Mouse (Mus musculus) hindbrain, embryonic 15.5 days (tissue): Measurements from ENCODE around the gene Ap2m1. TPM values are rescaled to one million over a fixed set of nuclear protein-coding genes. Genes with fewer than 3 reads are reported as not detected.
A peak's percentile ranks its signal among the peaks of the same experiment; 100 is the strongest.

Experiments
- ATAC-seq: fragments of 200-750 bp; cut with Nextera tagmentation; 2 replicates; pipeline ENCODE4 v1.8.0; 2017; ENCODE audit warnings: low read depth, moderate number of reproducible peaks, moderate TSS enrichment; ENCODE audit not compliant: low FRiP score
- H3K27ac ChIP-seq: fragments of 300-500 bp; sonication (generic); replicated peaks from 2 replicates; pipeline ENCODE4 v1.5.1; 2015; ENCODE audit warnings: mild to moderate bottlenecking, inconsistent platforms
- H3K27me3 ChIP-seq: fragments of 300-500 bp; sonication (generic); 2 replicates; pipeline ENCODE4 v1.6.1; 2015; ENCODE audit warnings: control low read depth, inconsistent platforms
- H3K36me3 ChIP-seq: fragments of 300-500 bp; sonication (generic); 2 replicates; pipeline ENCODE4 v1.6.1; 2015; ENCODE audit warnings: control low read depth, inconsistent platforms
- H3K4me1 ChIP-seq: fragments of 300-500 bp; sonication (generic); replicated peaks from 2 replicates; pipeline ENCODE4 v1.6.1; 2015; ENCODE audit warnings: control low read depth, inconsistent platforms
- H3K4me2 ChIP-seq: fragments of 300-500 bp; sonication (generic); 2 replicates; pipeline ENCODE4 v1.6.1; 2015; ENCODE audit warnings: moderate library complexity, mild to moderate bottlenecking, inconsistent platforms
- H3K4me3 ChIP-seq: fragments of 300-500 bp; sonication (generic); 2 replicates; pipeline ENCODE4 v1.5.1; 2015; ENCODE audit warnings: mild to moderate bottlenecking, inconsistent platforms
- H3K9ac ChIP-seq: fragments of 300-500 bp; sonication (generic); 2 replicates; pipeline ENCODE4 v1.6.1; 2015; ENCODE audit warnings: inconsistent platforms
- H3K9me3 ChIP-seq: fragments of 300-500 bp; sonication (generic); 2 replicates; pipeline ENCODE4 v1.6.1; 2016; ENCODE audit warnings: control low read depth, inconsistent platforms
- WGBS: fragments of 180-500 bp; shearing (Covaris S2); methylation state at CpG from one replicate; pipeline ENCODE4 v1.1.7; 2015; 5-methylcytosine and 5-hydroxymethylcytosine counted together
- polyA plus RNA-seq: library from polyadenylated mRNA; unstranded; fragments of >200 nt; fragmentation: Nextera tagmentation; extraction: Ambion mirVana; gene quantifications from 2 replicates; pipeline ENCODE4 v1.2.1, GENCODE M21; 2015

The Ap2m1 gene
- polyA plus RNA-seq, 1 experiment from 2014 or later, result 1,212 TPM

DNA sequence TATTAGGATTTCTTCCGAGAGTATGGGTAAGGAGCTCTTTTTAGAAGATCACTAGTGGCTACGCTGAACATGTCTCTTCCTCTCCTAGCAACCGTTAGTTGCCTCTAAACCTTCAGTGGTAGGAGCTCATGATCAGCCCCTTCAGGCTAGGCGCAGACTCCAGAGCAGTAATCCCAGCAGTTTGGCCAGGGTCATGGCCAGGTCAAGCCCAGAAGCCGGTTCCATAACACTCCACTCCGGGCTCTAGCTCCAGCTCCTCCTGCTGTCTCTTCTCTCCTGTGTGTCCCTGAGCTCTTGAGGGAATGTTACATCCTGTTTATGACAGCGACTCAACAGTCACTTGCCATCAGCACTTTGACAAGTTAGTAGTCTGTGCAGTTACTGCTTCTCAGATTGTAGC is 22.1 kb downstream of the Ap2m1 start:
- H3K27me3 ChIP-seq, result no peaks in the 10 kb centered on the region
- ATAC-seq, result no peak
- no peak overlapping the region for H3K4me2 ChIP-seq
- WGBS, result 86% methylated on average over 7 of the region's 7 CpGs
- H3K4me3 ChIP-seq, result no peak overlapping the region
- H3K4me1 ChIP-seq, result no peaks in the 10 kb centered on the region
- H3K27ac ChIP-seq, result no peak overlapping the region
- H3K9me3 ChIP-seq, result no peaks in the 10 kb centered on the region
- no peak overlapping the region for H3K9ac ChIP-seq
- H3K36me3 ChIP-seq, result peaks cover 82% of the 10 kb centered on the region

DNA sequence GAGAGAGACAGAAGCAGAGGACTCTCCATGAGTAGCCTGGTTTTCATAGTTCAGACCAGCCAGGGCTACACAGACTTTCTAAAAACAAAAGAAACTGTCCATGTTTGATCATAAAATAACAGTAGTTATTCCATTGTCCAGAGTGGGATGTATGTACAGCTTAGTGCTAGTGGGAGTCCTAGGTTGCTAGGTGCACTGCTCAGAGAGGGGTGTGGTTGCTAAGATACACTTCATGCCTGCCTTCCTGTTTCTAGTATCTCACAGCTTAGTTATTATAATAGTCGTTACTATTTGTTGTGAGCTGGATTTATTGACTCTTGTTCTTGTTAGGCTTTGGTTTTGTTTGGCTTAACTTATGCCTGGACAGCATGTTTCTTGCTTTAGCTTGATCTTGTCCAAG is 29.8 kb downstream of the Ap2m1 start:
- Histone ChIP-seq H3K9me3 (no peaks in the 10 kb centered on the region), H3K4me2 (no peak overlapping the region), H3K4me3 (no peak overlapping the region), H3K4me1 (no peaks in the 10 kb centered on the region), H3K27me3 (no peaks in the 10 kb centered on the region), H3K27ac (no peak overlapping the region), H3K36me3 (peaks cover 32% of the 10 kb centered on the region), H3K9ac (no peak overlapping the region)
- no peak for ATAC-seq
- 50% methylated on average over 1 of the region's 1 CpGs for WGBS

DNA sequence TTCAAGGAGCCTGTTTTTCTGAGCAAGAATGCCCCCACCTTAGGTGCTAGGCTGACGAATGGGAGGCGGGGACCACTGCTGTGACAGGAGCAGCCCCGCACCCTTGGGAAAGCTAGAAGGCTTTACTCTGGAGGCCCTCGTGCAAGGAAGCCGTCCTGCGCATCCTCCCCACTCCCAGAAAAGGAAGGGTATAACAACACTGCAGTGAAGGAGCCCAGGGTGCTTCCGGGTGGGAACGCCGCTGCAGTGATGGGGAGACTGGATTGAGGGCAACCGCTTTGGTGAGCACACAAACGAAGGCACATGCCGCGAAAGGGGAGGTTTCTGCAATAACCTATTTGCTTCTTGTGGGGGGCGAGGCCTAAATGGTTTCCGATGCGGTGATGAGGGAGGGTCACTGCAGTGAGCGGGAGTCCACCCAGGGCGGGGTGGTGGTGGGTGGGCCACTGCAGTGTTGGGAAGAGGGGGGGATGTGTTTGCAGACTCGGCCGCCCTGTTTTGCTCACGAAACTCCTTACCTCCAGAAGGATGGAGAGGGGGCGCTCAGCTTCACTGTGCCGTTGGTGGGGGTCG is 54.2 kb downstream of the Ap2m1 start, which contains the start of gene Vwa5b2:
Gene Vwa5b2, plus strand, starts transcription at position 106 of the 573 bp plus-strand sequence.
- Histone ChIP-seq H3K4me1 (peaks cover 22% of the 10 kb centered on the region), H3K9ac (peak within 1 kb of the TSS; percentile 52), H3K36me3 (no peaks in the 10 kb centered on the region), H3K27ac (peak within 1 kb of the TSS; percentile 79), H3K9me3 (no peaks in the 10 kb centered on the region), H3K4me3 (peak within 1 kb of the TSS; percentile 54), H3K27me3 (peaks cover 36% of the 10 kb centered on the region), H3K4me2 (peak within 1 kb of the TSS; percentile 88)
- ATAC-seq, result peak; percentile 87
- 1% methylated on average over 24 of the region's 24 CpGs for WGBS

DNA sequence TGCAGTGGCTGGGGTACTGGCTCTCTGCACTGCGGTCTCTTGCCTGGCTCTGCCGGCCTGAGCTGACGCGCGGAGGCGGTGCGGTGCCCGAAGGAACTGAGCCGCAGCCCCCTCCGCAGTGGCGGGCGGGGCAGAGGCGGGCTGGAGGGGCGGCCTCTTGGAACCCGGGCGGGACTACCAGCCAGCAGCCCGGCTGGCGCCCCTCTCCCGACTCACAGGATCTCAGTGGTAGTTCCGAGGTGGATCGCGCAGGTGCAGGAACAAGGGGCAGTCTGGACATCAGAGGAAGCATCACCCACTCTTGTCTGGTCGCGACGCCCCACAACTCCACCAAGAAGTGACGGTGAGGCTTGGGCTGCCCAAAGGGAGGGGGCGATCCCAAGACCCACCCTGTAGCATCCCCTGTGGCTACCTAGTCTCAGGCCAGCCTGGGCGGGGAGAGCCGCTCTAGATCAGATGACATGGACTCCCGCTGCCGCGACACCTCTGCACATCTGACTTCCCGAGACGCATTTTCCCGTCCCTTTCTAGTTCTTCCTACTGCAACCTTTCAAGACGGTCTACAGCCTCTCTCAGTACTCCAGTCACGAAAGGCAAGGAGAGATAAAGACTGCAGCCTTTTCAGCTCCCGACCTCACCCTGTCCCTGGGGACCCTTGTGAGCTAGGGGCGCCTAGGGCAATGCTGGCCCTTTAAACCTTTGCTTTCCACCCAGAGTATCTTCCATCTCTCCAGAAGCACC is 54.8 kb downstream of the Ap2m1 start:
- Histone ChIP-seq H3K36me3 (0 out of 2 replicates have a peak, but pooled peaks cover under 1% of the 10 kb centered on the region), H3K9me3 (no peaks in the 10 kb centered on the region), H3K9ac (peak overlapping the region; percentile 52), H3K27me3 (peaks cover 36% of the 10 kb centered on the region), H3K4me1 (peaks cover 22% of the 10 kb centered on the region), H3K27ac (peak overlapping the region; percentile 79), H3K4me2 (peak overlapping the region; percentile 88), H3K4me3 (peak overlapping the region; percentile 54)
- WGBS, result under 1% methylated on average over 38 of the region's 39 CpGs
- peak; percentile 91 for ATAC-seq

DNA sequence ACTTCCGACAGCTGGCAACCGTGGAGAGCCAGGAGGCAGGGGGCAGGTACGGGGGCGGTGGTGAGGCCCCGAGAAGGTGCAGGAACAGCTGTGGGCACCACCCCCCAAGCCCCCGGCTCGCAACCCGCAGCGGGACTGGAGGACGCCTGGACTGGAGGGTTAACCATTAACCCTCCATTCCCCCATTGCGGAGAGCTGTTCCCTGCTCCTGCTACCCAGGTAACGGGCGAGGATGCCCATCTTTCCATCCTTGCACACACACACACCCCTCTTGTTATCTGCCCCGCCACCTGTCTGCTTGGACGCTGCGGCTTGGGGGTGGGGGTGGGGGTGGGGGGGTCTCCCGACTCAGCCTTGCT is 55.4 kb downstream of the Ap2m1 start:
- Histone ChIP-seq H3K4me3 (peak overlapping the region; percentile 54), H3K9me3 (no peaks in the 10 kb centered on the region), H3K36me3 (0 out of 2 replicates have a peak, but pooled peaks cover 3% of the 10 kb centered on the region), H3K4me1 (peaks cover 22% of the 10 kb centered on the region), H3K9ac (peak overlapping the region; percentile 52), H3K27me3 (peaks cover 36% of the 10 kb centered on the region), H3K27ac (peak overlapping the region; percentile 79), H3K4me2 (peak overlapping the region; percentile 88)
- WGBS, result 2% methylated on average over 17 of the region's 17 CpGs
- 0 out of 2 replicates have a peak, but pooled peaks have one; percentile 24 for ATAC-seq

DNA sequence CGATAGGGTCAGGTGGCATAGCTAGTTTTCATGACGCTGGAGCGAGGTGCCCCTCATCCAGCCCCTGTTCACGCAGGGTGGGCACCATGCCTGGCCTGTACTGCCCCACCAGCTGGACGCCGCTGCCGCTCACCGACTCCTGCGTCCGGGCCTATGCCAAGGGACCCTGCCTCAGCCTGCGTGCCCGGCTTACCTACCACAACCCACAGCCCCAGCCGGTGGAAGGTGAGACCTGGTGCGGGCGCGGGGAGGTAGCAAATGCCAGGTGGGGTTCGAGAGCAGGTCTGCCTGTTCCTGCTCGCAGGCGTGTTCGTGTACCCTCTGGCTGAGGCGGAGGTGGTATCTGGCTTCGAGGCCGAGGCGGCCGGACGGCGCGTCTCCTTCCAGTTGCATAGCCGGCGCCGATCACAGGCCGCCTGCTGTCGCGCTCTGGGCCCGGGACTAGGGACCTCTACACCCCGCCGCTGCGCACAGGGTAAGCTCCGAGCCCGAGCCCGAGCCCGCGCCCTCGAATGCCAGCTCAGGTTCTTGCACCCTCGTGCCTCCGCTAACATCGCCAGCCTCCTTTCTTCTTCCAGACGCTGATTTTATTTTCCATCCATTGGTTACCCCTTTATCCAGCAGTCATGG is 55.9 kb downstream of the Ap2m1 start:
- Histone ChIP-seq H3K36me3 (0 out of 2 replicates have a peak, but pooled peaks cover 3% of the 10 kb centered on the region), H3K9ac (peak overlapping the region; percentile 52; the same call in 1 of the 2 replicates), H3K27ac (no peak overlapping the region), H3K9me3 (no peaks in the 10 kb centered on the region), H3K4me1 (peaks cover 22% of the 10 kb centered on the region), H3K4me2 (peak overlapping the region; percentile 88), H3K27me3 (peaks cover 36% of the 10 kb centered on the region), H3K4me3 (peak overlapping the region; percentile 54)
- ATAC-seq, result 0 out of 2 replicates have a peak, but pooled peaks have one; percentile 0
- WGBS, result 6% methylated on average over 48 of the region's 48 CpGs

Other genes starting within 250 kb of the Ap2m1 start
- 68.3 and 75.2 TPM in 2 replicates for gene Parl, start 233.1 kb upstream of the Ap2m1 start, polyA plus RNA-seq
- not detected in 2 replicates for gene Cyp2ab1, start 210.1 kb upstream of the Ap2m1 start, polyA plus RNA-seq
- gene Abcc5, start 109.1 kb upstream of the Ap2m1 start, polyA plus RNA-seq, result 137 and 143 TPM in 2 replicates
- gene Eif2b5, start 36.7 kb upstream of the Ap2m1 start, polyA plus RNA-seq, result 101 TPM in 2 replicates
- 37.5 and 44.3 TPM in 2 replicates for gene Dvl3, start 18.5 kb upstream of the Ap2m1 start, polyA plus RNA-seq
- gene Abcf3, start 13.1 kb downstream of the Ap2m1 start, polyA plus RNA-seq, result 80.6 and 81.7 TPM in 2 replicates
- 28.7 and 33.4 TPM in 2 replicates for gene Vwa5b2, start 54.0 kb downstream of the Ap2m1 start, polyA plus RNA-seq
- 10.7 and 11.0 TPM in 2 replicates for gene Eef1akmt4, start 76.1 kb downstream of the Ap2m1 start, polyA plus RNA-seq
- gene Gm49333, start 76.1 kb downstream of the Ap2m1 start, polyA plus RNA-seq, result not detected in 2 replicates
- gene Alg3, start 76.3 kb downstream of the Ap2m1 start, polyA plus RNA-seq, result 36.5 and 46.2 TPM in 2 replicates
- 42.6 and 43.0 TPM in 2 replicates for gene Camk2n2, start 85.8 kb downstream of the Ap2m1 start, polyA plus RNA-seq
- 15.1 and 18.1 TPM in 2 replicates for gene Ece2, start 94.3 kb downstream of the Ap2m1 start, polyA plus RNA-seq
- gene Psmd2, start 116.2 kb downstream of the Ap2m1 start, polyA plus RNA-seq, result 342 and 357 TPM in 2 replicates
- gene Eif4g1, start 132.8 kb downstream of the Ap2m1 start, polyA plus RNA-seq, result 145 and 148 TPM in 2 replicates
- gene Fam131a, start 157.8 kb downstream of the Ap2m1 start, polyA plus RNA-seq, result 45.5 and 47.5 TPM in 2 replicates
- gene Polr2h, start 182.2 kb downstream of the Ap2m1 start, polyA plus RNA-seq, result 89.0 and 89.8 TPM in 2 replicates
- gene Clcn2, start 182.3 kb downstream of the Ap2m1 start, polyA plus RNA-seq, result 33.7 and 36.0 TPM in 2 replicates
- gene Chrd, start 197.6 kb downstream of the Ap2m1 start, polyA plus RNA-seq, result 6.3 and 6.5 TPM in 2 replicates
- 0.85 and 1.4 TPM in 2 replicates for gene Thpo, start 199.0 kb downstream of the Ap2m1 start, polyA plus RNA-seq